Mouse (Mus musculus) brown adipose tissue, adult 24 weeks (tissue): Measurements from ENCODE around the gene 4833439L19Rik. TPM values are rescaled to one million over a fixed set of nuclear protein-coding genes. Genes with fewer than 3 reads are reported as not detected.

Experiments used
- H3K27ac ChIP-seq: fragments of 200-500 bp; replicated peaks from 2 replicates; pipeline ENCODE4 v1.5.1; 2012; ENCODE audit warnings: low read depth, mild to moderate bottlenecking, low read length
- H3K4me1 ChIP-seq: fragments of 200-500 bp; 2 replicates; pipeline ENCODE4 v1.6.1; 2012; ENCODE audit warnings: low read length, mixed read lengths; ENCODE audit not compliant: control insufficient read depth, insufficient read depth, insufficient read length
- H3K4me3 ChIP-seq: fragments of 200-500 bp; 2 replicates; pipeline ENCODE4 v1.5.1; 2012; ENCODE audit warnings: low read depth, mild to moderate bottlenecking, low read length, moderate library complexity; ENCODE audit not compliant: insufficient read depth
- polyA plus RNA-seq: library from polyadenylated mRNA; stranded (reverse); fragments of >200 nt; gene quantifications from 2 replicates; pipeline ENCODE4 v1.2.4, GENCODE M21; 2012; ENCODE audit not compliant: missing spikeins, insufficient read depth, insufficient read length

Gene 4833439L19Rik
- polyA plus RNA-seq, 1 experiment: 176 TPM

- Histone ChIP-seq H3K4me3 (no peak overlapping the region), H3K4me1 (no peaks in the 10 kb centered on the region), H3K27ac (no peak overlapping the region)
Observed at GRCm38 (mm10) chr13:54569282-54569681, 4.0 kb upstream of the 4833439L19Rik start.

- Histone ChIP-seq H3K4me1 (0 out of 2 replicates have a peak, but pooled peaks cover 3% of the 10 kb centered on the region), H3K4me3 (no peak overlapping the region), H3K27ac (no peak overlapping the region)
Observed at GRCm38 (mm10) chr13:54568380-54568779, 3.1 kb upstream of the 4833439L19Rik start.

GRCm38 (mm10) chr13:54565594-54566345 lies 535 bp upstream of the 4833439L19Rik start:
- Histone ChIP-seq H3K4me1 (peaks cover 5% of the 10 kb centered on the region; the same call in 1 of the 2 replicates), H3K4me3 (peak overlapping the region; percentile 75), H3K27ac (peak overlapping the region; percentile 35; the same call in 1 of the 2 replicates)

GRCm38 (mm10) chr13:54564232-54565200 lies 719 bp downstream of the 4833439L19Rik start:
- H3K4me1 ChIP-seq: peaks cover 5% of the 10 kb centered on the region; the same call in 1 of the 2 replicates
- peak overlapping the region; percentile 53 for H3K27ac ChIP-seq
- H3K4me3 ChIP-seq: peak overlapping the region; percentile 75

GRCm38 (mm10) chr13:54562562-54562961 lies 2.7 kb downstream of the 4833439L19Rik start:
- Histone ChIP-seq H3K4me1 (peaks cover 5% of the 10 kb centered on the region; the same call in 1 of the 2 replicates), H3K4me3 (no peak overlapping the region), H3K27ac (no peak overlapping the region)

- Histone ChIP-seq H3K4me1 (peaks cover 9% of the 10 kb centered on the region), H3K27ac (no peak overlapping the region), H3K4me3 (no peak overlapping the region)
Observed at GRCm38 (mm10) chr13:54560608-54561007, 4.6 kb downstream of the 4833439L19Rik start.

GRCm38 (mm10) chr13:54559656-54560055 lies 5.6 kb downstream of the 4833439L19Rik start:
- Histone ChIP-seq H3K27ac (no peak overlapping the region), H3K4me1 (peaks cover 9% of the 10 kb centered on the region)

GRCm38 (mm10) chr13:54557652-54558051 lies 7.6 kb downstream of the 4833439L19Rik start:
- no peak overlapping the region for H3K27ac ChIP-seq
- H3K4me1 ChIP-seq: peaks cover 4% of the 10 kb centered on the region; the same call in 1 of the 2 replicates

More at GRCm38 (mm10) chr13:54559656-54560055, 5.6 kb downstream of the 4833439L19Rik start:
- no peak overlapping the region for H3K4me3 ChIP-seq

GRCm38 (mm10) chr13:54556796-54557195 lies 8.4 kb downstream of the 4833439L19Rik start:
- H3K4me3 ChIP-seq: no peak overlapping the region

More at GRCm38 (mm10) chr13:54557652-54558051, 7.6 kb downstream of the 4833439L19Rik start:
- no peak overlapping the region for H3K4me3 ChIP-seq

GRCm38 (mm10) chr13:54556176-54556575 lies 9.1 kb downstream of the 4833439L19Rik start:
- 0 out of 2 replicates have a peak overlapping the region, but pooled peaks have one; percentile 45 for H3K27ac ChIP-seq
- H3K4me3 ChIP-seq: no peak overlapping the region
- H3K4me1 ChIP-seq: peaks cover 4% of the 10 kb centered on the region; the same call in 1 of the 2 replicates

More at GRCm38 (mm10) chr13:54556796-54557195, 8.4 kb downstream of the 4833439L19Rik start:
- Histone ChIP-seq H3K27ac (peak overlapping the region; percentile 45; the same call in 1 of the 2 replicates), H3K4me1 (peaks cover 4% of the 10 kb centered on the region; the same call in 1 of the 2 replicates)

- H3K4me1 ChIP-seq: no peaks in the 10 kb centered on the region
- H3K4me3 ChIP-seq: no peak overlapping the region
- no peak overlapping the region for H3K27ac ChIP-seq
Observed at GRCm38 (mm10) chr13:54548036-54548435, 17.2 kb downstream of the 4833439L19Rik start.

GRCm38 (mm10) chr13:54532134-54532533 lies 33.1 kb downstream of the 4833439L19Rik start:
- Histone ChIP-seq H3K4me1 (no peaks in the 10 kb centered on the region), H3K4me3 (no peak overlapping the region), H3K27ac (no peak overlapping the region)

GRCm38 (mm10) chr13:54527140-54527539 lies 38.1 kb downstream of the 4833439L19Rik start:
- H3K4me1 ChIP-seq: no peaks in the 10 kb centered on the region
- no peak overlapping the region for H3K27ac ChIP-seq
- H3K4me3 ChIP-seq: no peak overlapping the region

GRCm38 (mm10) chr13:54521181-54521580 lies 44.1 kb downstream of the 4833439L19Rik start:
- Histone ChIP-seq H3K4me1 (no peaks in the 10 kb centered on the region), H3K27ac (no peak overlapping the region), H3K4me3 (no peak overlapping the region)

GRCm38 (mm10) chr13:54520221-54520620 lies 45.0 kb downstream of the 4833439L19Rik start:
- no peak overlapping the region for H3K27ac ChIP-seq

More at GRCm38 (mm10) chr13:54520221-54520620, 45.0 kb downstream of the 4833439L19Rik start:
- Histone ChIP-seq H3K4me3 (no peak overlapping the region), H3K4me1 (no peaks in the 10 kb centered on the region)
